Mouse (Mus musculus) small intestine, adult 2 months (tissue): Measurements from ENCODE around the gene Ccdc125. TPM values are rescaled to one million over a fixed set of nuclear protein-coding genes. Genes with fewer than 3 reads are reported as not detected.

Source experiments
- H3K27ac ChIP-seq: fragments of 200-500 bp; 2 replicates; pipeline ENCODE4 v1.5.1; 2012; ENCODE audit warnings: low read depth, low read length, control low read depth, inconsistent platforms; ENCODE audit not compliant: insufficient read depth
- H3K27me3 ChIP-seq: fragments of 200-500 bp; 2 replicates; pipeline ENCODE4 v1.6.1; 2012; ENCODE audit warnings: mild to moderate bottlenecking, moderate library complexity, low read length, inconsistent platforms; ENCODE audit not compliant: control insufficient read depth, insufficient read depth
- H3K36me3 ChIP-seq: fragments of 200-500 bp; 2 replicates; pipeline ENCODE4 v1.6.1; 2012; ENCODE audit warnings: mild to moderate bottlenecking, low read length, control low read depth, inconsistent platforms; ENCODE audit not compliant: control insufficient read depth, insufficient read depth
- H3K4me1 ChIP-seq: fragments of 200-500 bp; 2 replicates; pipeline ENCODE4 v1.6.1; 2012; ENCODE audit warnings: low read length, inconsistent platforms, mixed read lengths; ENCODE audit not compliant: control insufficient read depth, insufficient read depth, insufficient read length
- H3K4me3 ChIP-seq: fragments of 200-500 bp; 2 replicates; pipeline ENCODE4 v1.5.1; 2012; ENCODE audit warnings: low read depth, mild to moderate bottlenecking, control low read depth, inconsistent platforms, low read length, moderate library complexity
- CTCF ChIP-seq: fragments of 200-500 bp; IDR thresholded peaks from 2 replicates; pipeline ENCODE4 v1.5.1; 2012; ENCODE audit warnings: low read depth, mild to moderate bottlenecking, control low read depth, inconsistent platforms, low read length, moderate library complexity, mixed read lengths; ENCODE audit not compliant: insufficient replicate concordance, insufficient read length; ENCODE audit errors: extremely low read depth
- POLR2A ChIP-seq: fragments of 200-500 bp; IDR thresholded peaks from 2 replicates; pipeline ENCODE4 v1.6.1; 2012; ENCODE audit warnings: low read depth, mild to moderate bottlenecking, control low read depth, inconsistent platforms, low read length, moderate library complexity
- WGBS: fragments of 180-500 bp; shearing (Covaris S2); methylation state at CpG from one replicate; pipeline ENCODE4 v1.1.7; 2018; 5-methylcytosine and 5-hydroxymethylcytosine counted together
- polyA plus RNA-seq: library from polyadenylated mRNA; depleted of rRNA; stranded (reverse); fragments of >200 nt; gene quantifications from 2 replicates; pipeline ENCODE4 v1.2.3, GENCODE M21; 2012; rRNA removed

The Ccdc125 gene
- 0.39 and 0.41 TPM in 2 replicates for polyA plus RNA-seq

GRCm38 (mm10) chr13:100669291-100670022 is at the start of gene Ccdc125:
Gene Ccdc125 (plus strand): TSS chr13:100669717.
- Histone ChIP-seq H3K4me3 (peak within 1 kb of the TSS; percentile 100), H3K27me3 (no peaks in the 10 kb centered on the region), H3K4me1 (peaks cover 7% of the 10 kb centered on the region; the same call in 1 of the 2 replicates), H3K27ac (peak within 1 kb of the TSS; percentile 66), H3K36me3 (peaks cover 4% of the 10 kb centered on the region; the same call in 1 of the 2 replicates)
- no peak for TF ChIP-seq CTCF
- TF ChIP-seq POLR2A = 0 out of 2 replicates have a peak, but pooled peaks have one; percentile 31
- WGBS = under 1% methylated on average over 44 of the region's 44 CpGs

DNA sequence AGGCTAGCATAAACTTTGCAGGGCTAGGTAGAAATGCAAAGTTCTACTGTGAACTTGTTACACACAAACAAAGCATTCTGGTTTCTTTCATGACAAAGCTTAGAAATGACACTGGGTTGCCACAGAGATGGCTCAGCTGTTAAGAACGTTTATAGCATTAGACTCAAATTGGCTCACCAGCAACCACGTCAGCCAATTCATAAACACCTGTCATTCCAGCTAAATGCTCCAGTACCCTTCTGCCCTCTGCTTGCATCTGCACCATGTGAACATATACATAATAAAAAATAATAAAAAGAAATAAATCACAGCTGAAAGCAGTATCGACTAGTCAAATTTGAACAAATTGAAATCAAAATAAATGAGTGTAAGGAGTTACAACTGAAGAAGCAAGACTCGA is 47.3 kb upstream of the Ccdc125 start:
- Histone ChIP-seq H3K4me3 (no peak overlapping the region), H3K36me3 (peaks cover 35% of the 10 kb centered on the region), H3K27ac (no peak overlapping the region), H3K4me1 (no peaks in the 10 kb centered on the region), H3K27me3 (no peaks in the 10 kb centered on the region)
- TF ChIP-seq CTCF (no peak), POLR2A (no peak)
- WGBS = 79% methylated on average over 4 of the region's 4 CpGs

GRCm38 (mm10) chr13:100634106-100634691 is 35.3 kb upstream of the Ccdc125 start:
- no peaks in the 10 kb centered on the region for H3K4me1 ChIP-seq
- no peaks in the 10 kb centered on the region for H3K27me3 ChIP-seq
- no peak overlapping the region for H3K27ac ChIP-seq
- TF ChIP-seq POLR2A = no peak
- TF ChIP-seq CTCF = no peak
- peaks cover 58% of the 10 kb centered on the region for H3K36me3 ChIP-seq
- no peak overlapping the region for H3K4me3 ChIP-seq
- 91% methylated on average over 3 of the region's 3 CpGs for WGBS

- no peak overlapping the region for H3K27ac ChIP-seq
- no peaks in the 10 kb centered on the region for H3K4me1 ChIP-seq
- peaks cover 57% of the 10 kb centered on the region for H3K36me3 ChIP-seq
- H3K4me3 ChIP-seq = no peak overlapping the region
- H3K27me3 ChIP-seq = no peaks in the 10 kb centered on the region
- TF ChIP-seq CTCF = no peak
- no peak for TF ChIP-seq POLR2A
- WGBS = 80% methylated on average over 4 of the region's 4 CpGs
Observed at GRCm38 (mm10) chr13:100642471-100643209, 26.9 kb upstream of the Ccdc125 start.

DNA sequence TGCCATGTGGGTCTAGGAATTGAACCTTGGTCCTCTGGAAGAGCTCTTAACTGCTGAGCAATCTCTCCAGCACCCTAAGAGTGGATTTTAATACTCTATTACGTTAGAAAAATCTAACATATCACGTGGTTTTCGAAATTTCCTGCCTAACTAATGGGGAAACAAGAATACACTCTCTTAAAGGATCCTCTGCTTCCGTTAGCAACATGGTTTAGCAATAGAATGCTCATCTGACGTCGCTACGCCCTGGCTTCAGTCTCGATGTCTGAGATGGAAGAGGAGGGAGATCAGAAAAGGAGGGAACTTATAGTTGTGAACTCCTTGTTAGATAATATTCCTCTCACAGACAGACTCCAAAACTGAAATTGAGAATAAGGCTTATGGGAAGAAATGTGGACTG is 21.3 kb upstream of the Ccdc125 start:
- Histone ChIP-seq H3K36me3 (peaks cover 24% of the 10 kb centered on the region), H3K27me3 (no peaks in the 10 kb centered on the region), H3K4me1 (peaks cover 5% of the 10 kb centered on the region; the same call in 1 of the 2 replicates), H3K4me3 (no peak overlapping the region), H3K27ac (no peak overlapping the region)
- no peak for TF ChIP-seq POLR2A
- WGBS = 96% methylated on average over 8 of the region's 8 CpGs

DNA sequence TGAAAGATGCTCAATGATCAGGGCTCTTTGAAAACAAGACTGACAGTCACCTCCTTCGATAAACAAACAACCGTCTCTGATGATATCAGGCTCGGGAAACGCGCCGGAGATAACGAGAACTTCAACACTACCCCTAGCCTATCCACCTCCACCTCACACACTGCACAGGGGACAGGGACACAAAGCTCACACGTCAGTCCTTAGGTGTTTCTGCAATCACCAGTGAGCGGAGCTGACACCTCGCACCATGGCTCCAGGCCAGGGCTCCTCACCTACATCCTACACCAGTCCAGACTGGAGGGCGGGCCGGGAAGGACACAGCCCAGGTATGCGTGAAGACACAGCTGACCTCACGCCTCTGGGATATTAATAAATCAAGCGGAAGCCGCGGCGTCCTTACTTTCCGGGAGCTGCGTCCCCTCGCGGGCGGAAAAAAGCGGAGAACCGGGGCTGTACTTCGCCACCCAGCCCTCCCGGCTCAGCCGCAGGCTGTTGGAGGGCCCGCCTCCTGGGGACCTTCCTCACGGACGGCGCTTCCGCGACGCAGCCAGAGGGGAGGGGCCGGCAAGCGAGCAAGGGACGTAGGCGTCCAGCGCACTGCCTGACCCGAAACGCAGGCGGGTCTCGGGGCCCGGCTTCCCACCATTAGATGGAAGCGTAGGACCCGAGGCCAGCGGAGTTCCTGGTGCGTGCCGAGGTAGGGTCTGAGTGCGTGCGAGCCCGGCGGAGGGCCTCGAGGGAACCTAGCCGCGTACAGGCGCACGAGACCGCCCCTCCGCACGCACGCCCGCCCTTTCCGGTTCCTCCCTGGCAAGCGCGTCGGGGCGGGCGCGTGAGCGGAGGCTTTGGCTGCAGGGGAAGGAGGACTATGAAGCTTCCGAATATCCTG is 18.7 kb upstream of the Ccdc125 start, which contains the start of the genes Ak6 and Rad17:
Gene Ak6, plus strand, starts transcription at position 430 of the 889 bp plus-strand sequence.
Gene Rad17, minus strand, starts transcription at position 502 of the 889 bp plus-strand sequence.
- Histone ChIP-seq H3K27me3 (no peaks in the 10 kb centered on the region), H3K36me3 (peaks cover 8% of the 10 kb centered on the region), H3K27ac (peak within 1 kb of the TSS; percentile 89), H3K4me1 (peaks cover 5% of the 10 kb centered on the region; the same call in 1 of the 2 replicates), H3K4me3 (peak within 1 kb of the TSS; percentile 90)
- WGBS = under 1% methylated on average over 73 of the region's 73 CpGs
- TF ChIP-seq POLR2A (peak; percentile 33), CTCF (no peak; the same call in 1 of the 2 replicates)
